In the genomic region with DNA sequence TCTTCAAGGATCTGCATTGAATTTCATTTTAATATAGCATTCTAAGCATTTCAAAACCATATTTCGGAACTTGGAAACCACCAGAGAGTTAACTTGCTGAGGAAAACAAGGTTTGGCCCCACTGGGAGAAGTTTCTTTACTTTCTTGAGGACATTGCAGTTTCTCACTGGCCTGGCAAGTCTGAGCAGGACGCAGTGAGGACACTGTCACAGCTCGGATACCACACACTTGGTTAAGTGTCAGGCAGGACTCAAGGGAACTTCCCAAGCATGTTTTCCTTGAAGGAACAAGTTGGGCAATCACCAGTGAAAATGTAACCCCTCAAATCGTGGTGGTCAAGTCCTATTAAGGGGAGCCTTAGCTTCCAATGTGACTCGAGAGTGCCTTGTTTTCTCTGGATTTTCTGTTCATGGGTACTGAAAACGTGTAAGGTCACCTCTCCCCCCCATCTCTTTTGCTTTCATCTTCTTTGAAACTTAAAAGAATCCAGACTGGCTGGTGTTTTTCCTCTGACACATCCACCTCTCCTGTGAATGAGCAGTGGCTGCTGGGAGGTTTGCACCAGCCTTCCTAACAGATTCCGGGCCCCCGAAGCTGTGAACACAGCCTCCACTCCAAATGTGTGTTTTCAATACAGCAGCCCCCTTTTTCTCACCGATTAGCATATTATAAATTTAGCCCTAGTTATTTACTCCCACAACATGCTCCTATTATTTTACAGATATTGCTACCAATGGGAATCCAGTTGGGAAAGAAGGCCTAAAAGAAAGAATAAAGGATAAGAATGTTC, we compare ENCODE assay signal across 8 mouse cellular contexts. TPM values are rescaled to one million over a fixed set of nuclear protein-coding genes. Genes with fewer than 3 reads are reported as not detected.
DNase-seq lines count a peak whose midpoint lies in the region; ATAC-seq lines count a peak whose summit lies in the region.

No protein-coding gene starts in this region.

- WGBS in liver, embryonic 13.5 days (ENCODE audit: insufficient replicate concordance): 54% methylated on average over 9 of the region's 9 CpGs

- H3K27me3 ChIP-seq in liver, embryonic 13.5 days: peaks cover 60% of the 10 kb centered on the region

- peaks cover 16% of the 10 kb centered on the region; the same call in 1 of the 2 replicates for H3K4me1 ChIP-seq in liver, embryonic 13.5 days (replicated peaks)

- no peak for ATAC-seq in liver, embryonic 13.5 days (ENCODE audit: low read depth)

- peaks cover 17% of the 10 kb centered on the region for H3K36me3 ChIP-seq in liver, embryonic 13.5 days

- H3K4me3 ChIP-seq in liver, embryonic 13.5 days (replicated peaks): peak overlapping the region; percentile 63

- no peak overlapping the region for H3K27ac ChIP-seq in liver, embryonic 13.5 days

- DNase-seq in frontal cortex, postnatal 36 days (ENCODE audit: low spot score in 2 of 2): peak; percentile 59 to 61
- DNase-seq in frontal cortex, postnatal 10 days (ENCODE audit: low spot score in 2 of 2): no peak
- DNase-seq in right cerebral cortex, adult 2 months (ENCODE audit: low spot score in 2 of 2): peak; percentile 60 to 70
- no peak for DNase-seq in right cerebral cortex, postnatal 14 days
- DNase-seq in liver, embryonic 13.5 days: no peak
- no peak for DNase-seq in thymus, postnatal 10 days (ENCODE audit: low spot score in 2 of 2)
- DNase-seq in cerebellum, postnatal 10 days: no peak
- no peak for DNase-seq in frontal cortex, postnatal 25 days (ENCODE audit: low spot score in 2 of 2)

- peak overlapping the region; percentile 66 for H3K4me2 ChIP-seq in liver, embryonic 13.5 days

- H3K9ac ChIP-seq in liver, embryonic 13.5 days: no peak overlapping the region

- H3K9me3 ChIP-seq in liver, embryonic 13.5 days (replicated peaks): no peaks in the 10 kb centered on the region

RNA-seq across cellular contexts. Expression of gene Obsl1, which starts 1.8 kb away (rescaled TPM):
- 7.4 and 9.0 TPM in 2 replicates for polyA plus RNA-seq in liver, embryonic 13.5 days (2015; fragmentation: Nextera tagmentation; extraction: Ambion mirVana)

RNA-seq across cellular contexts. Expression of gene Inha, which starts 2.4 kb away (rescaled TPM):
- 0.50 and 0.51 TPM in 2 replicates for polyA plus RNA-seq in liver, embryonic 13.5 days (2015; fragmentation: Nextera tagmentation; extraction: Ambion mirVana)

RNA-seq across cellular contexts. Expression of gene Stk11ip, which starts 16.9 kb away (rescaled TPM):
- 5.5 and 6.2 TPM in 2 replicates for polyA plus RNA-seq in liver, embryonic 13.5 days (2015; fragmentation: Nextera tagmentation; extraction: Ambion mirVana)

RNA-seq across cellular contexts. Expression of gene Tmem198, which starts 25.1 kb away (rescaled TPM):
- polyA plus RNA-seq in liver, embryonic 13.5 days (2015; fragmentation: Nextera tagmentation; extraction: Ambion mirVana): 0.08 and 0.10 TPM in 2 replicates

RNA-seq across cellular contexts. Expression of gene Chpf, which starts 25.3 kb away (rescaled TPM):
- polyA plus RNA-seq in liver, embryonic 13.5 days (2015; fragmentation: Nextera tagmentation; extraction: Ambion mirVana): 5.6 and 5.7 TPM in 2 replicates

Comparison
In these comparisons a context has a peak if more than half of its experiments do, and no peak if none do; other contexts are left out.
1. DNase-seq: peak in frontal cortex, postnatal 36 days (2 of 2) and right cerebral cortex, adult 2 months (2 of 2); none in frontal cortex, postnatal 10 days (0 of 2), right cerebral cortex, postnatal 14 days (single experiment), liver, embryonic 13.5 days (single experiment), thymus, postnatal 10 days (0 of 2), cerebellum, postnatal 10 days (0 of 2) and frontal cortex, postnatal 25 days (0 of 2).